Mouse (Mus musculus): ENCODE results near the gene B2m.

Gene B2m

DNA sequence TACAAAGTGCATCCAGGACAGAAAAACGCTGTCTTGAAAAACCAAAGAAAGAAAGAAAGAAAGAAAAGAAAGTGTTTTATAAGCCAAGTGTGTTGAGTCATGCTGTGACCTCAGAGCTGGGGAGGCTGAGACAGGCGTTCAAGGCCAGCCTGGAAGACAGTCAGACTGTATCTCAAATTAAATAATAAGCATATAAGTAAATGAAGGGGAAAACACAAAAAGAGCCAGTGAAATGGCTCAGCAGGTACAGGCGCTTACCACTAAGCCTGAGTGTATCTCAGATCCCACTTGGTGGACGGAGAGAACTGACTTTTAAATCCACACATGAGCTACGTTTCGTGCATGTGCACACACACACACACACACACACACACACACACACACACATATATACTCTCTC is 1.8 kb downstream of the B2m start:
- in situ Hi-C loops (cut with MboI, MseI), result no loop called here

DNA sequence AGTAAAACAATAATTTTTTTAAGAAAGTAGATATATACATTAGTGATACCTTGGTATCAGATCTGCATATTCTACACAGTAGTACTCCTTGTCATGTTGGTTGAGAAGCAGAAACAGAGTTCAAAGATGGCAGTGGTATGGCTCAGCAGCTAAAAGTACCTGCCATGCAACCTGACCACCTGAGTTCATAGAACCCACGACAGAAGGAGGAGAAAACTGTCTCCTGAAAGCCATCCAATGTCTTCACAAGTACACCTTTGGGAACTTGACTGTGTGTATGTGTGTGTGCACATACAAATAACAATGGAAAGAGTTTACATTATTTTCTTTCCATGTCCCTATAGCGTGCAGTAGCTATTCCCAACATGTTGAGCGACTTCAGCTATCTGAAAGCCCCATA is 2.2 kb downstream of the B2m start:
- in situ Hi-C loops (cut with MboI, MseI), result no loop called here

DNA sequence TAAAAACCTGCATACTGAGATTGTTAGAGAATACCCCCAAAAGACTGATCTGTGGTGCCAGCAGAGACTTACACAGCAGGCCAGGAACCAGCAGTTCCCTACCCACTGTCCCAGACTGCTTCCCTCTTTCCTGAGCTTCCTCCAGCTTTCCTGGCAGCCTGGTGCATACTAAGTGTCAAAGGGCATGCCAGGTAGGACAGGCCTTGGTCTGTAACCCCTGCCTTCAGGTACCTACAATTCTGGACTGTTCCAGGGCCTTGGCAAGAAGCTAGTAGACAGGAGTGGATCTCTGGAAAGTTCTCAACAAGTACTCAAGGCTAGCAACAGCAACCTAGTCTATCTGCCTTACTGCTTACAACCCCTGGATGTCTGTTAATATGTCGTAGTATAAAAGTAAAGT is 3.7 kb downstream of the B2m start:
- in situ Hi-C loops (cut with MboI, MseI), result no loop called here

DNA sequence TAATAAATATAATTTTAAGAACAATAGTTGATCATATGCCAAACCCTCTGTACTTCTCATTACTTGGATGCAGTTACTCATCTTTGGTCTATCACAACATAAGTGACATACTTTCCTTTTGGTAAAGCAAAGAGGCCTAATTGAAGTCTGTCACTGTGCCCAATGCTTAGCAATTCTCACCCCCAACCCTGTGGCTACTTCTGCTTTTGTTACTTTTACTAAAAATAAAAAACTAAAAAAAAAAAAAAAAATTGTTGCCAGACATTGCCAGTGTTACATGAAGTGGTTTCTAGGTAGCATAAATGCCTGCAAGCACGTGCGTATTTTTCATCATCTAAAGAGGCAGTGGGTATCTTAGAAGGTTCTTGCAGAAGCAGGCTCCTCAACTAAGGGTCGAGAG is 5.4 kb downstream of the B2m start:
- in situ Hi-C loops (cut with MboI, MseI), result no loop called here

DNA sequence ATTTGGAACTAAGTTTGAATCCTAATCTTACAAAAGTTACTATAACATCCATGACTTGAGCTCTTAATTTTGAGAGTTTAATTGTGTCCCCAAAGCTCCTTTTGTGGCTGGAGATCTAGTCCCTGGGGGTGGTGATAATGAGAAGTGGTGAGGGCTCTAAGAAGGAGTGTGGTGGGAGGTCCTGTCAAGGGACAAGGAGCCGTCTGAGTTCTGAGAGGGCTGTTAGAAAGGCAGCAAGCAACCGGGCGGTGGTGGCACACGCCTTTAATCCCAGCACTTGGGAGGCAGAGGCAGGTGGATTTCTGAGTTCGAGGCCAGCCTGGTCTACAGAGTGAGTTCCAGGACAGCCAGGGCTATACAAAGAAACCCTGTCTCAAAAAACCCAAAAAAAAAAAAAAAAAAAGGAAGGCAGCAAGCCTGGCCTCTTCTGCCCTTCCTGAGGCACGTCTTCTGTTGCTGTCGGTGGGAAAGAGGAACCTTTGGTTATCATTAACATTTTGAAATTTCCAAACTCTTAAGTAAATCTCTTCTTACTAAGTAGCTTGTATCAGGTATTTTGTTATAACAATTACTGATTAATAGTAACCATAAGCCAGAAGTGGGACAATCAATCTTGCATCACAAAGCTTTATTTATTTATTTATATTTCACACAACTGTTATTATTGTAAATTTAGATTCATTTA is 6.3 kb downstream of the B2m start:
- in situ Hi-C loops (cut with MboI, MseI), result no loop called here

DNA sequence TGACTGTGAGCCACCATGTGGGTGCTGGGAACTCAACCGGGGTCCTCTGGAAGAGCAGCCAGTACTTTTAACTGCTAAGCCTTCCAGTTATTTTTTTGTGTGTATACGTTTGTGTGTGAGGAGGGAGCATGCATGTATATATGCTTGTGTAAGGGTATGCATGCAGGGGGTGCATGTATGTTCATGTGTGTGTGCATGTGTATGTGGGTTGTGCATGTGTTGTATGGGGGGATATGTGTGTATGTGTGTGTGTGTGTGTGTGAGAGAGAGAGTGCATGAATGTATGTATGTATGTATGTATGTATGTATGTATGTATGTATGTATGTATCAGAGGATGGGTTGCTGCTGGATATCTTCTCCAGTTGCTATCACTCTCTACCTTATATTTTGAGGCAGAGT is 7.0 kb downstream of the B2m start:
- in situ Hi-C loops (cut with MboI, MseI), result no loop called here

DNA sequence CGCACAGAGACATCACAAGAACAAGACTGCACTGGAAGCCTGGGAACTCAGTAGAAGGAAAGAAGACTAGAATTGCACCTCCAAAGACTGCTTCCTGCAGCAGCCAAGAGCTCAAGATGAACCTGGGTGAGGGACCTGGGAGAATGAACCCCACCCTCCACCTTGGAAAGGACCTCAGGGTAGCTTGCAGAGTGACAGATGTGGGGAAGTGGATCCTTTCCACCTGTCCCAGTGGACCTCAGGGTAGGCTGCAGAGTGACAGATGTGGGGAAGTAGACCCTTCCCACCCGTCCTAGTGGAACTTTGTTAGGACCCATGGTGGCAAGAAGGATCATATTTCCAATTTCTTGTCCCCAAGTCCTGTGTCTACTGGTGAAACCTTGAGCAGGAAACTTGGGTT is 7.8 kb downstream of the B2m start:
- in situ Hi-C loops (cut with MboI, MseI), result no loop called here

DNA sequence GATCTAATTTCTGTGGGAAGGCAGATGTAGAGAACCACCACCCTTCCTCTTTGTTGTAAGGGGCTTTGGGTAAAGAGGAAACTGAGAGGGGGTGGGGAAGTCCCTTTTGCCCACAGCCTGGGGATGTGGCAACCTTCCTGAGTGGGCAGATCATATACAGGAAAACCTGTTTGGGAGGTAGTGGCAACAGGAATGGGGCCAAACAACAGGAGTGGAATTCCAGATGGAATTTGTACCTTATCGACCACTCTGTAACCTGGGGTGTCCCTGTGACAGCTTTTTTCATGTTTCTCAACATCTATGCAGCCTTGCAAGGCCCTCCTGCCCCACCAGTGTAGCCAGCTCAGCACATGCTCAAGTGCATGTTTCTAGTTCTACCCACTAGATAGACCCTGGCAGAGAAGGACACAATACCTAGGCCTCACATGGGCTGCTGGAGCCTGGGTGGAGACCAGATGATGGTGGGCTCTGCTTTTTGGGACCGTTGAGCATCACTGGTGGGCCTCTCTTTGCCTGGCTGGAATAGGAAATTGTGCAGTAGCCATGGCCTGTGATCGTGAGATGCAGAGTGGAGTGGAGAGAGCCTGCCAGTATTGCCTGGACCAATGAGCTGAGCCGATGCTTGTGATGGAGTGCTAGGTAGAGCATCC is 8.7 kb downstream of the B2m start:
- in situ Hi-C loops (cut with MboI, MseI), result no loop called here

DNA sequence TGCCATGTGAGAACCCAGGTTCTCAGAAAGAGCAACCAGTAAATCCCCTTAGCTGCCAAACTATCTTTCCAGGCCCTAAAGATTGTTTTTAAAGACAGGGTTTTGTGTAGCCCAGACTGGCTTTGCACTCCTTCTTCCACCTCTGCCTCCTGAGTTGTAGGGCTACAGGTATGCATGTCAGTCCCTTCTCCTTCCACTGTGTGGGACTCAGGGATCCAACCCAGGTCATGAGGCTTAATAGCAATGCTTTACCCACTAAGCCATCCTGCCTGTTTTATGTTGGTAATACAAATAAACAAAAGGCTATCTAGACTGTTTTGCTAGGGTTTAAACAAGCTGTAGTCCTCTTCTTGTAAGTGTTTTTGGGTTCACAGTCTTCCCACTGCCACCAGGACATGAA is 10.1 kb downstream of the B2m start:
- in situ Hi-C loops (cut with MboI, MseI), result no loop called here

DNA sequence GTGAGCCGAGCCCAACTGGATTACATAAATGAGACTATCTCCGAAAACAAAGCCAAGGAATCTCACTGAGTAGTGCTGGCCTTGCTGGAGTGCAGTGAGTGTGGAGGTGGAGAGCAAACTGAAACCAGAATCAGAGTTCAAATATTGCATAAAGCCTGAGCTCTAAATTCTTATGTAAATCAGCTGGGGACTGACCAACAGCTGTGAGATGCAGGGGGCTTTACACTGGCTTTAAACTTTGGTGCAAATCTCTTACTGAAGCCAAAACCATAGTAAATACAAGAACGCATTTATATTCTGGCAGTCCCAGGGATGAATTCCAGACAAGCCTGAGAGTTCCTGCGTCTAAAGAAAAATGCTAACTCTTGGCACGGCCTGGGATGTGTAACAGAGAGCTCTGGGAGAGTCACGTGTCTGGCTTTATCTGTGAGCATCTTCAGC is 10.9 kb downstream of the B2m start:
- in situ Hi-C loops (cut with MboI, MseI), result no loop called here

DNA sequence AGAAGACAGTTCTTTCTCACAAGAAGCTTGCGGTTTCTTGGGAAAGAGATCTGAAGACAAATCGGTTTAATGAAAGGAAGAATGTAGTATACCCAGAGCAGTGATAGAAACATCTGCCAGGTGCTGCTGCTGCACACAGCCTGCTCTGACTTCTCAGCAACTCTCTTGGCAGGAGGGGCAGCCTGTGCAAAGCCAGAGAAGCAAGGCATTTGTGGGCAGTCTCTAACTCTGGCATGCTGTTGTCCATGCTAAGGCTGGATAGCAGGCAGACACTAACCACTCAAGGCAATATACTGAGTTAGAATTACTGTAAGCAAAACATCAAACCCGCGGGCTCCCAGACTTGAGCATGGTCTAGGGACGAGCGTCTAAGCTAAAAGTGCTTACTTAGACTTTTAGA is 12.2 kb downstream of the B2m start:
- in situ Hi-C loops (cut with MboI, MseI), result no loop called here

DNA sequence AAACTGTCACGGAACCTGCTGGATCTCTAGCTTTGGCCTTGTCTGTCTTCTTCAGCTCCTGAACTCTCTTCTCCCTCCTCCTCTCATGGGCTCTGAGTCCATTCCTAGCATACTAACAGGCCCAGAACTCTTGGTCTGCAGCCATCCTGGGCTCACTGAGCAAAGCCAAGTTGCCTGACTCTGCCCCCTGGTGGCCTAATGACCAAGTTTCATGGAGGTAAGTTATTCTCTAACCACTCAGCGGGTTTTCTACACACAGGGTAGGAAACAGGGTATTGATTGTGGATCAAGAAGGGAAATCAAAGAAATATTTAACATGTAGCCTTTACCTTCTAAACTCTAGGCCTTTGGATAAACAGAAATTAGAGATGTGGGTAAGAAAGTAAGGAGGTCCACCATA is 13.2 kb downstream of the B2m start, which contains the start of gene Trim69:
Gene Trim69 (plus strand): TSS at position 21 of the 400 bp plus-strand sequence.
- in situ Hi-C loops (cut with MboI, MseI), result no loop called here

DNA sequence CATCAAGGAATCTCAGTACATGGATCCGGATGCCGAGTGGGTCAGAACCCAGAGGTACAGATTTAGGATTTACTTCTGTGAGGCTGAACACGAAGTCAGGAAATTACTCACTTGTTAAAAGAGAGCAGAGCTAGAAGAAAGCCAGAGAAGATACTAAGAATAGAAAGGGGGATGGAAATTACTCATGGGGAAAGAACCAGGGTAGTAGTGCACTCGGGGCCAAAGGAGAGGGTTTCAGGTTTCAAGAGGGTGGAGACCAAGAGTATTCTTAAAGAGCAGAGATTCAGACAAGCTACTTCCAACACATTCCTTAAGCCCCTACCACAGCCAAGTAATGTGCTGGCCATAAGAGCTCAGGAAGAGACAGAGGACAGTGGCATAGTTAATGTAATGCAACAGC is 14.1 kb downstream of the B2m start:
- in situ Hi-C loops (cut with MboI, MseI), result no loop called here

DNA sequence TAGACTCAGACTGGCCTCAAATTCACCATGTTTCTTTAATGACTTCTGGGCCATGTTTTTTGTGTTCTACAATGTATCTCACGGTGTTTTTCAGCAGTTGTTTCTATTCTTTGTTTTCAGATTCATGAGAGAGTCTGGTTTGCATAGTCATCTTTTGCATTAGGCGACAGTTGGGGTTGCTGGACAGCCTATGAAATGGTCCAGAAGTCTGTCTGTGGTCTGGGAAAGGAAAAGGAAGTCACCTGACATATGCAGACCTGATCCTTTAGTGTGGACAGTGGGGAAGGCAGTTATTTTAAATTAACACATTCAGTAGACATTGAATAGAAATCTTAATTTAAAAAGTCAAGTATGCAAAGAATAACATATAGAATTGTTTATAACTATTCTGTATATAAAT is 15.0 kb downstream of the B2m start:
- in situ Hi-C loops (cut with MboI, MseI), result no loop called here

DNA sequence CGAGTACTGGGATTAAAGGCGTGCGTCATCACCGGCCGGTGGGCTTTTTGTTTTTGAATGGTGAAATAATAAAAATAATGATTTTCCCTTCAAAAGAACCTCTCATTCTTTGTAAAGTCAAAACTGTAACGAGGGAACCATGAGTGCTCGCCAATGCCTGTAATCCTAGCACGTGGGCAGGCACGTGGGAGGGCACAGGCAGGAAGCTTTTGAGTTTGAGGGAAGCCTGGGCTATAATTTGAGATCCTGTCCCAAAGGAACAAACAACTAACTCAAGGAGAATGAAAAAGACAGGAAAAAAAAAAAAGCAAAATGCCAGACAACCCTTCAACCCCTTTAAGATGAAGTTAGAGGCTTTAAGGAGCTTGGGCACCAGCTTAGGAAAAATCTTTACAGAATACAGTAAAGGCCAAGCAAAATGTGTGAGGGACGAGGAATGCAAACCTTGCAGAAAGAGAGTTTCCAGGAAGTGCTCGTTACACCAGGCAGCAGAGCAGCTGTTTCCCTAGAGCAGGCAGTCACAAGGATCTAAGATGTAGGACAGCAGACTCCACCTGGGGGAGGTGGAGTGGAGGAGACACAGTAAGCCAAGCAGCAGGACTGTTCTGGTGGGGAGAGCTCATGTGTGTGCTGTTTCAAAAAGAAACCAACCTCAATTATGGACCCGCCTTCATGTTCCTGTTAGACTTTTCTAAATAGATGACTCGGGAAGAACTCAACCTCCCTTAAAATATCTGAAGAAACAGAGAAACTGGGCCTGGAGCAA is 16.1 kb downstream of the B2m start:
- in situ Hi-C loops (cut with MboI, MseI), result no loop called here

DNA sequence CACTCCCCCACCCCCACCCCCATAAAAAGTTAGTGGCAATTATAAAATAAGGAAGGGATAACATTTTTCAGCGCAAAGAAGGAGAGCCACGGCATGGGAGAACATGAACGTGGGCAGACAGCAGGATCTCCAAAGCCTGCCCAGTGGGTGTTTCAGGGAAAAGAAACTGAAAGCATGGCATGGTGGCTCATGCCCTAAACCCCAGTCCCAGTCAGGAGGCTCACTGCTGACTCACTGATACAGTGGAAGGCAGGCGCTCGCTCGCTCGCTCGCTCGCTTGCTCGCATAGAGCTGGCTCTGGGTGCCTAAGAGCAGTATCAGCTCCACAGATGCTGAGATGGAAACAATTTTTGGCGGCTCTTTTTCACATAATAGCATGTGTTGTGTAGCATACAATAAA is 16.8 kb downstream of the B2m start:
- in situ Hi-C loops (cut with MboI, MseI), result no loop called here

DNA sequence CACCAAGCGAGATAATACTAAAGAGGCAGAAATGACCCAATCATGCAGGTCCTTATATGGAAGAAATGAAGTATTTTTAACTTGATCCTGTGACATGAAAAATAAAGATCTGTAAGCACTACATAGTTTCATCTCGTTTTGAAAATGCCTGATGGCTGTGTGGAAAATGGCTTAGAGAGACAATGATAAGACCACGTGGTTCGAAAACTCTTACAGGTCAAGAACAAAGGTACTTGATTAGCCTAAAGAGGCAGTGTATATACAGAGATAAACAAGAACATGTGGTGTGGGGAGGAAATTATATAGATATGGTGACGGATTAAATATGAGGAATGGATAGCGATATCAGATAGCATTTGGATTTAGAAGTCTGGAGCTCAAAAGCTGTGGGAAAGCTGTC is 23.8 kb downstream of the B2m start:
- in situ Hi-C loops (cut with MboI, MseI), result no loop called here

DNA sequence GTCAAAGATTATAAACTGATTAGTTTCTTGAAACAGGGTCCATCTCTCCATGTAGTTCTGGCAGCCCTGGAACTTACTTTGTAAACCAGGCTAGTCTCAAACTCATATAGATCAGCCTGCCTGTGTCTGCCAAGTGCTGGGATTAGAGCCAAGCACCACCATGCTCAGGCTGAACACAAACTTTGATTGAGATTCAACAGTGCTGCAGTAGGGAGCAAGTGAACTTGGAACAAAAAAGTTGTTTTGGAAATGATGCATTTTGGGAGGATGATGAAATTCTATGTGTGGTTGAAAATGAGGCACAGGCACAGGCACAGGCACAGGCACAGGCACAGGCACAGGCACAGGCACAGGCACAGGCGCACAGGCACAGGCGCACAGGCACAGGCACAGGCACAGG is 24.7 kb downstream of the B2m start:
- in situ Hi-C loops (cut with MboI, MseI), result no loop called here

DNA sequence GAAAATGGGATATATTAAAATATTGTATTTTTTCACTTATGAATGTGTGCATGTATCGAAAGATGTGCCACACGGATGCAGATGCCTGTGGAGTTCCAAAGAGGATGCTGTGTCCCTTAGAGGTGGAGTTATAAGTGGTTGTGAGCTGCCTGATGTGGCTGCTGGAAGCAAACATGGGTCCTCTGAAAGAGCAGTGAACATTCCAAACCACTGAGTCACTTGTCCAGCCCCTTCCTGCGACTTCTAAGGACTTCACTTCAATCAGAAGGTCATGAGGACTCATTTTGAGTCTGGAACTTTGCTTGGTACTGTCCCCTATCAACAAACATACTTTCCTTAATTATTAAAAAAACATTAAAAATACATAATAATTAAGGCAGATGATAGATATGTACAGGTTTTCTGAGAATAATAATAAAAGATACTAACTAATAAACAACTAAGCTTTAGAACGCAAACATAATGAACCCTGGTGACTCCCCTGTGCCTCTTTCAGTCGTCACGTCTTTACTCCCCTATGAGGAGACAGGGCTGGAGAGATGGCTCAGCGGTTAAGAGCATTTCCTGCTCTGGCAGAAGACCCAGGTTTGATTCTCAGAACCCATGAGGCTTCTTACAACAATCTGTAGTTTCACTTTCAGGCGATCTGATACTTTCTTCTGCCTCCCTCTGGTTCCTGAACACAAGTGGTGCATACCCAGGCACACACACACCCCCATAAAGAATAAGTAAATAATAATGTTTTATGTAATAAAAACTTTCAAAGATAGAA is 32.8 kb downstream of the B2m start:
- in situ Hi-C loops (cut with MboI, MseI), result no loop called here

DNA sequence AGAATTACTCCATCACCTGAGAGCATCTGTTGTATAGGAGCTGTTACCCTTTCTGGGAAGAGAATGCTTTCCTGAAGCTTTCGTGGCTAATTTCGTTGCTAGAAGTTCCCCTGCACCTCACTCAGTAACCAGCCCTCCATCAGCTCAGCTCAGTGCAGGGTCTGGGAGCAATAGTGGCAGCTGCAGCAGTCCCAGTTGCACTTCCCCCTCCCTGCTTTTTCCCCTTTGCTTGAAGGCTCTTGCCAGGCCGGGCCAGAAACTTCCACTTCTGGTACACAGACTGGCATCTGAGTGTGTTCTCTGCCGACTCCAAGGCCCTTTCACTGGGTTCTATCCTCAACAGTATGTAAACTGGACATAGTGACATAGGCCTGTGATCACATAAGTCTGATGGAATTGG is 37.6 kb downstream of the B2m start:
- in situ Hi-C loops (cut with MboI, MseI), result no loop called here

DNA sequence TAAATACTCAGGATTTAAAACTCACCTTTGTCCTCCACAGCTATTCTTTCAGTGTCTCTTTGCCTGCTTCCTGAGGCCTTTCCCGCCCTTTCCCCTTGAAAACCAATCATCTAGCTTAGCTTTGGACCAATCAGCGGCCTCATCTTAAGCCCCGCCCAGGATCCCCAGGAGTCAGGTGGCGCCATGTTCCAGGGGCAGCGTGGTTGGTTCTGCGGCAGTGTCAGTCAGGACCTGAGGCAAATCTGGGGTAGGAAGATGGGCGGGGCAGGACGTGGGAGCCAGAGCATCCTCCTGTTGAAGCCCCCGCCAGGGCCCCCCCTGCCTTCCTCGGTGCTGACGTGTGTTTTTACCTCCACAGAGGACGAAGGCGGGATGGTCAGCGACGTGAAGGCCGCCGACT is 38.6 kb downstream of the B2m start, which contains the start of the genes Patl2 and Terb2:
Gene Patl2 (minus strand): TSS at position 84 of the 400 bp plus-strand sequence.
Gene Terb2 (plus strand): TSS at position 167 of the 400 bp plus-strand sequence.
- in situ Hi-C loops (cut with MboI, MseI), result no loop called here

DNA sequence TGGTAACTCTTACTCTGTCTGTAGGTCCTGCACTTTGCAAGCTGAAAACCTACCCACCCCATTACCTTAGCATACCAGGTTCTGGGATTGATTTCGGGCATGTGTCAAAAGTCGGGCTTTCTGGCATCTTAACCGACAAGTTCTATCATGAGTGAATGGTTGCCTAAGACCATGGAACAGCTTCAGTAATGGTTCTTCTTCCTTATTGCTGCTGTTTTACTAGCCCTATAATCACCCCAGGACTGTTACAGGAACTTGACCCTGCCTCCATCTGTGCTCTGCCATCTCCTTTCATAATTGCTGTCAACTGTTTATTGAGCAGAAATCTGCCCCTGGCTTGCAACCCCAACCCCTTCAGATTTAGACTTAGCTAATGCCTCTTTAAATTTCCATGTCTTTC is 39.3 kb downstream of the B2m start:
- in situ Hi-C loops (cut with MboI, MseI), result no loop called here
